Mouse (Mus musculus): ENCODE measurements around the gene Sgce.

Sgce gene

DNA sequence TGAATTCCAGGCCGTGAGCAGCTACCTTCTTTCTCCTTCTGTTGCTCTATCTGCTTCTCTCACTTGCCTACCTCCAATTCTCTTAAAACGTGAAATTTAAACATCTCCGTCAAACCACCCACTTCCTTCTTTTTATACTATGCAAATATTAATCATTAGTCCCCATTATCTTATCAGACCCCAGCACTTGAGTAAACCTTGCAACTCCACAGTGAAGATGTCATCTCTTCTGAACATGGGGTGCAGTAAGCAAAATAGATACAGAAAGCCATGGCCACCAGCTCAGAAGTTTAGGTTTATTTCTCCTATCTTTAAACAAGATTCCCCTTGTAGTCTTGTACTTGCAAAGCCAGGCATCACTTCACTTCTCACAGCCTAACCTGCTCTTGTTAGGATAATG, 99.7 kb downstream of the Sgce start:
- no peak for DNase-seq (ENCODE audit: low read depth, low spot score)

- DNase-seq (ENCODE audit: low read depth, low spot score) = no peak
Measured at GRCm38 (mm10) chr6:4642068-4642467, 104.9 kb downstream of the Sgce start.

- DNase-seq (ENCODE audit: low read depth, low spot score) = no peak
Measured at GRCm38 (mm10) chr6:4634804-4635203, 112.2 kb downstream of the Sgce start.

GRCm38 (mm10) chr6:4633189-4633588, 113.8 kb downstream of the Sgce start:
- DNase-seq (ENCODE audit: low read depth, low spot score) = no peak

DNA sequence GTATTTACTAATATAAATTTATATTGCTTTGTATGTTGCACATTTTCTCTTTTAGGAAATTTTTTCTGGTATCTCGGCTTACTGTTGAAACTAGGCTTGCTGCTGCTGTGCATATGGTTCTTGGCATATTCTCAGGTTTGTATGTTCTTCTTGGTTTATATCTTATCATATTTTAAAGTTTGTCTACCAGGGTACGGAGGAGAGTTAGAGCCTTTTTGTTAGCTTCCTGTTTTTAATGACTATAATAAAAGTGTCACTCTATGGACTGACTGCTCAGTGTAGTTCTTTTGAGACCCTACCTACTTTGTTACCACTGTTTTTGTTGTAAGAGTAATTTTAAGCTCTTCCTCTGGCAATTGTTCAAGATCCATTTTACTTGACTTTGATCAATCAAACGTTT, 115.5 kb downstream of the Sgce start:
- DNase-seq (ENCODE audit: low read depth, low spot score) = no peak
